Mouse (Mus musculus): ENCODE measurements at regions not wholly inside any gene's neighbourhood (a gene's known extent, or its start where the extent isn't known, plus 50 kb on each side); places are given as distances from the start of the nearest gene placed in this dataset.

DNA sequence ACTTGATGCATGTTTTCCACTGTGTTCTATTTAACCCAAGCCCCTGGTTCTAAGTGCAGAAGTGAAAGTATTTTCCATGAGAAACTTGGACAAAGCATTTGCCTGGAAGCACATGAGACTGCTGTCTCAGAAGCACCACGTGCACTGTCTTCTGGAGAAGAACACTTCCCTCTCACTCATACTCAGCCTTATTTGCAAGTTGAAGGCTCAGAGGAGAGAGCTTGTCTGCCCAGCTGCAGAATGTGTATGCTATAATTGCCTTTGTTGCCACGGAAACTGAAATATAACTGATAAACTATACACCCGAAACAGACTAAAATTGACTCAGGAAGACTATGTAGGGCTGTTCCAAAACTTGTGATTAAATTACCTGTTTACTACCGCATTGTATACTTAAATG lies 3230.3 kb downstream of the 9330182O14Rik start:
- DNase-seq (ENCODE audit: low spot score in 2 of 2): peak; percentile 6 to 29

DNA sequence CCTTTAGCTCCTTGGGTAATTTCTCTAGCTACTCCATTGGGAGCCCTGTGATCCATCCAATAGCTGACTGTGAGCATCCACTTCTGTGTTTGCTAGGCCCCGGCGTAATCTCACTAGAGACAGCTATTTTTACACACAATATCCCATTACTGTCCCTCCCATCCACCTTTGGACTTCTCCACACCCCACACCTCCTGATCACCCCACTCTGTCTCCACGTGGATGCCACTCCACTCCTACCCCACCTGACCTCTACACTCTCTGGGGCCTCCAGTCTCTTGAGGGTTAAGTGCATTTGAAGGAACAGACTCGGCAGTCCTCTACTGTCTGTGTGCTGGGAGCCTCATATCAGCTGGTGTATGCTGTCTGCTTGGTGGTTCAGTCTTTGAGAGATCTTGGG lies 3238.9 kb downstream of the 9330182O14Rik start:
- no peak for DNase-seq (ENCODE audit: low spot score in 2 of 2)

DNA sequence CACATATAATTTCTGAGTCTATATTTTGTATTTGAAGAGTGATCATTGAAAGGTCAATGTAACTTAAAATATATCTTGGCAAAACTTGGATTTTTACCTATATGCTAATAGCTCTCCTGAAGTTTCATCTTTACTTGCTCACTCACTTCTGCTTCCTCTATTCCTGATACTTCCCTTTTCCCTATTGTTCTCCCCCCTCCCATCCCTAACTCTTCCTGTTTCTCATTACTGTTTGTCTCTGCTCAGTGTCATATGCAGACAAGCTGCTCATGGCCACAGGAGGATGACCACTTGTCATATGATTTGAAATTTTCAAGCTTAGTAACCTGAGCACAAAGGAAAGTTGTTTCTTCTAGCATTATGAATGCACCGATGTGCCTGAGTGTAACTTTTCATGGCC lies 3248.2 kb downstream of the 9330182O14Rik start:
- DNase-seq (ENCODE audit: low spot score in 2 of 2): no peak

DNA sequence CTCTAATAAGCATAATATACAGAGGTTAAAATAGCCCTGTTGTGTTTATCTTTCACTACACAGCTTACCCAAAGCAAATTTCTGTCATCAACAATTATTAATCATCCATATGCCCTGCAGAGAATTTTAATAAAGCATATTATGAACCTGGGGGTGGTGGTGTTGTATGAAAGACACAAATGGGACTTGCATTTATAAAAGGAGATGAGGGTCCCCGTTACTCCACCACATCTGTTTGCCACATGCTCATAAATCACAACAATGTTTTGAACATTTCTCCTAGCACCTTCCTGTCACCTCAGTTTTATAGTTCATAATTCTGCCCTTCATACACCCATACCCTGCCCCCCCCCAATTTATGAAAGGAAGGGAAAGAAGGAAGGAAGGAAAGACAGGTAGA lies 3265.7 kb downstream of the 9330182O14Rik start:
- no peak for DNase-seq (ENCODE audit: low spot score in 2 of 2)

DNA sequence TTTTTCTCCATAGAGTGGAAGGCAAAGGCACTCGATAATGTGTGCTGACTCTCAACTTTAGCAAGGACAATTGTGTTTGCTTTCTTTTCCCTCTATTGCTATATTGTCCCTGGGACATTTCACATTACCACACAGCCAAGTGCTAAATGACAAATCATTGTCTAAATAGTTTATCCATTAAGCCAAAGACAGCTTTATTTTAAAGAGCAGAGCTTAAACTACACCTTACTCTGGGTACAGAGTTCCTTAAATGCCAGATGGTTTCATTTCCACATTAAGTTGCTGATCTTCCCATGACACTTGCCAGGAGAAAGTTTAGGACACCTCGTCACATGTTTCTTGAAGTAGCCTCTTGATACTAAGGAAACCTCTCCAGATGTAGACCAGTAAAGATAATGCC lies 3269.4 kb downstream of the 9330182O14Rik start:
- DNase-seq (ENCODE audit: low spot score in 2 of 2): no peak

All from frontal cortex, postnatal 10 days (tissue).